Mouse (Mus musculus): Measurements from ENCODE around the gene Trim59. TPM values are rescaled to one million over a fixed set of nuclear protein-coding genes. Genes with fewer than 3 reads are reported as not detected.
"Not testable (repeated sequence)": the region's sequence is repeated elsewhere in the genome, so short reads cannot be mapped to it uniquely, and the experiment has no call there.

The Trim59 gene
- polyA plus RNA-seq, 1 experiment from 2014 or later, result 69.7 TPM

GRCm38 (mm10) chr3:69044167-69044591, 376 bp downstream of the Trim59 start:
- Histone ChIP-seq H3K4me2 (peak overlapping the region; percentile 91), H3K9me3 (no peaks in the 10 kb centered on the region), H3K27me3 (replicated peaks) (no peaks in the 10 kb centered on the region), H3K36me3 (peaks cover 28% of the 10 kb centered on the region), H3K4me3 (peak overlapping the region; percentile 92), H3K27ac (replicated peaks) (peak overlapping the region; percentile 96), H3K9ac (peak overlapping the region; percentile 97), H3K4me1 (peaks cover 45% of the 10 kb centered on the region)
- WGBS, result under 1% methylated on average over 37 of the region's 42 CpGs
- peak; percentile 56; the same call in 1 of the 2 replicates for ATAC-seq (ENCODE audit: extremely low read depth, insufficient number of reproducible peaks, low FRiP score, low TSS enrichment)

- peaks cover 41% of the 10 kb centered on the region for H3K4me1 ChIP-seq
- H3K4me2 ChIP-seq, result peak overlapping the region; percentile 61
- no peaks in the 10 kb centered on the region for H3K27me3 ChIP-seq (replicated peaks)
- 65% methylated on average over 5 of the region's 5 CpGs for WGBS
- H3K4me3 ChIP-seq, result peak overlapping the region; percentile 40
- 0 out of 2 replicates have a peak overlapping the region, but pooled peaks have one; percentile 48 for H3K27ac ChIP-seq (replicated peaks)
- H3K36me3 ChIP-seq, result peaks cover 49% of the 10 kb centered on the region
- H3K9me3 ChIP-seq, result no peaks in the 10 kb centered on the region
- ATAC-seq (ENCODE audit: extremely low read depth, insufficient number of reproducible peaks, low FRiP score, low TSS enrichment), result no peak
- H3K9ac ChIP-seq, result 0 out of 2 replicates have a peak overlapping the region, but pooled peaks have one; percentile 40
Observed at GRCm38 (mm10) chr3:69041298-69041697, 3.3 kb downstream of the Trim59 start.

- H3K4me2 ChIP-seq, result peak overlapping the region; percentile 61
- peaks cover 32% of the 10 kb centered on the region for H3K4me1 ChIP-seq
- H3K36me3 ChIP-seq, result peaks cover 60% of the 10 kb centered on the region
- H3K4me3 ChIP-seq, result peak overlapping the region; percentile 40; the same call in 1 of the 2 replicates
- no peaks in the 10 kb centered on the region for H3K27me3 ChIP-seq (replicated peaks)
- H3K27ac ChIP-seq (replicated peaks), result peak overlapping the region; percentile 2; the same call in 1 of the 2 replicates
- ATAC-seq (ENCODE audit: extremely low read depth, insufficient number of reproducible peaks, low FRiP score, low TSS enrichment), result no peak
- no peak overlapping the region for H3K9ac ChIP-seq
- WGBS, result 88% methylated on average over 2 of the region's 2 CpGs
- no peaks in the 10 kb centered on the region for H3K9me3 ChIP-seq
Observed at GRCm38 (mm10) chr3:69040105-69040504, 4.5 kb downstream of the Trim59 start.

DNA sequence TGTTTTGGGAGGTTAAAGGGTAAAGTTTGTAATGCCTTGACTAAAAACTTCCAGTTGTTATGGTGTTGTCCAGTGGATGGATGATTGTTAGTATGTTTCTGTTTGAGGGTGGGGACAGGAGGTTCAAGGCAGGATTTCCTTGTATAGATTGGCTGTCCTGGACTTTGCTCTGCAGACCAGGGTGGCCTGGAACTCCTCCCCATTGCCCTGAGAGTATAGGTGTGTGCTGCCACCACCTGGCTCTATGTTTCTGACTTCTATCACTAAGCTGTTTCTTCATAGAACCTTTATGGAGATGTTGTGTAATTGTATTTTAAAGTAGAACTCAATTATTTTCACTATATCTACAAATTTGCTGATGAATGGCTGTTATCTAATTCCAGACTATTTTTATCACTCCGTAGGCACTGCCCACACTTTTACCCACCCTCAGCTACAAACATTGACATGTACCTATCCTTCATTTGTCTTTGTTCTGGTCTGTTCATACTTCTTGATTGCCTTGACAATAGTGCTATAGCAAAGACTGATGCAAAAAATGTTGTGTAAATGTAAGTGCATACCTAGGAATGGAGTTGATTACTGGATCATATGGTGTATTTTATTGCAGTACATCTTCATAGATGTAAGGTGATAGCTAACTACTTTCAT, 18.3 kb downstream of the Trim59 start:
- no peak for ATAC-seq (ENCODE audit: extremely low read depth, insufficient number of reproducible peaks, low FRiP score, low TSS enrichment)
- H3K4me1 ChIP-seq, result no peaks in the 10 kb centered on the region
- no peak overlapping the region for H3K4me2 ChIP-seq
- peaks cover 85% of the 10 kb centered on the region for H3K36me3 ChIP-seq
- no peak overlapping the region for H3K27ac ChIP-seq (replicated peaks)
- 58% methylated on average over 1 of the region's 1 CpGs for WGBS
- H3K9me3 ChIP-seq, result no peaks in the 10 kb centered on the region
- H3K27me3 ChIP-seq (replicated peaks), result no peaks in the 10 kb centered on the region
- H3K4me3 ChIP-seq, result no peak overlapping the region
- no peak overlapping the region for H3K9ac ChIP-seq

GRCm38 (mm10) chr3:69020764-69021163, 23.8 kb downstream of the Trim59 start:
- H3K9ac ChIP-seq, result no peak overlapping the region

GRCm38 (mm10) chr3:69020285-69020684, 24.3 kb downstream of the Trim59 start:
- Histone ChIP-seq H3K27me3 (replicated peaks) (no peaks in the 10 kb centered on the region), H3K4me1 (no peaks in the 10 kb centered on the region), H3K27ac (replicated peaks) (no peak overlapping the region), H3K4me2 (no peak overlapping the region), H3K4me3 (no peak overlapping the region), H3K9ac (no peak overlapping the region), H3K36me3 (peaks cover 83% of the 10 kb centered on the region), H3K9me3 (no peaks in the 10 kb centered on the region)
- WGBS, result 91% methylated on average over 2 of the region's 2 CpGs
- ATAC-seq (ENCODE audit: extremely low read depth, insufficient number of reproducible peaks, low FRiP score, low TSS enrichment), result no peak

More at GRCm38 (mm10) chr3:69020764-69021163, 23.8 kb downstream of the Trim59 start:
- no peaks in the 10 kb centered on the region for H3K9me3 ChIP-seq
- no peaks in the 10 kb centered on the region for H3K27me3 ChIP-seq (replicated peaks)
- H3K4me2 ChIP-seq, result no peak overlapping the region
- no peak for ATAC-seq (ENCODE audit: extremely low read depth, insufficient number of reproducible peaks, low FRiP score, low TSS enrichment)
- peaks cover 88% of the 10 kb centered on the region for H3K36me3 ChIP-seq
- no peak overlapping the region for H3K27ac ChIP-seq (replicated peaks)
- no peak overlapping the region for H3K4me3 ChIP-seq
- H3K4me1 ChIP-seq, result no peaks in the 10 kb centered on the region

GRCm38 (mm10) chr3:69018635-69019034, 25.9 kb downstream of the Trim59 start:
- not testable (repeated sequence) for H3K4me1 ChIP-seq; H3K9ac ChIP-seq; H3K9me3 ChIP-seq; H3K4me2 ChIP-seq; H3K4me3 ChIP-seq; ATAC-seq (ENCODE audit: extremely low read depth, insufficient number of reproducible peaks, low FRiP score, low TSS enrichment); H3K27ac ChIP-seq (replicated peaks); H3K27me3 ChIP-seq (replicated peaks)
- WGBS, result 90% methylated on average over 2 of the region's 2 CpGs
- peaks cover 76% of the 10 kb centered on the region for H3K36me3 ChIP-seq

DNA sequence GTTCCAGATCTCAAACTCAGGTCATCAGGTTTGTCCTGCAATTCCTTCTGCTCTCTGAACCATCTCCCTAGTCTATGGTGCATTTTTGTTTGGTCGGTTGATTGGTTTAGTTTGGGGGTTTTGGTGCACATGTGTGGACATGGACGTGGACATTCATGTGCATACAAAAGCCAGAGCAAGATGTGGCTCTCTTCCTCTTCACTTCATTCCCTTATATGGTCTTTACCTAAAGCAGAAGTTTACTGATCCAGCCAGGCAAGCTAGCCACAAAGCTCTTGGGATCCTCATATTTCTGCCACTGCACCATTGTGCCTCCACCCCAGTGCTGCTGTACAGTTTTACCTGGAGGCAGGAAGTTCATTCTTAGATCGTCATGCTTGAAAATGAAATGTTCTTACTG, 27.4 kb downstream of the Trim59 start:
- Histone ChIP-seq H3K36me3 (peaks cover 76% of the 10 kb centered on the region), H3K27me3 (replicated peaks) (no peaks in the 10 kb centered on the region), H3K4me2 (no peak overlapping the region), H3K27ac (replicated peaks) (no peak overlapping the region), H3K9ac (no peak overlapping the region), H3K9me3 (no peaks in the 10 kb centered on the region), H3K4me1 (no peaks in the 10 kb centered on the region), H3K4me3 (no peak overlapping the region)
- 87% methylated on average over 3 of the region's 3 CpGs for WGBS
- ATAC-seq (ENCODE audit: extremely low read depth, insufficient number of reproducible peaks, low FRiP score, low TSS enrichment), result no peak

- peak overlapping the region; percentile 39; the same call in 1 of the 2 replicates for H3K4me2 ChIP-seq
- no peaks in the 10 kb centered on the region for H3K9me3 ChIP-seq
- H3K27me3 ChIP-seq (replicated peaks), result no peaks in the 10 kb centered on the region
- H3K4me1 ChIP-seq, result peaks cover 21% of the 10 kb centered on the region
- WGBS, result 37% methylated on average over 2 of the region's 2 CpGs
- no peak for ATAC-seq (ENCODE audit: extremely low read depth, insufficient number of reproducible peaks, low FRiP score, low TSS enrichment)
- peaks cover 24% of the 10 kb centered on the region for H3K36me3 ChIP-seq
- no peak overlapping the region for H3K27ac ChIP-seq (replicated peaks)
- 0 out of 2 replicates have a peak overlapping the region, but pooled peaks have one; percentile 56 for H3K9ac ChIP-seq
- no peak overlapping the region; the same call in 1 of the 2 replicates for H3K4me3 ChIP-seq
Observed at GRCm38 (mm10) chr3:69008873-69009272, 35.7 kb downstream of the Trim59 start.

DNA sequence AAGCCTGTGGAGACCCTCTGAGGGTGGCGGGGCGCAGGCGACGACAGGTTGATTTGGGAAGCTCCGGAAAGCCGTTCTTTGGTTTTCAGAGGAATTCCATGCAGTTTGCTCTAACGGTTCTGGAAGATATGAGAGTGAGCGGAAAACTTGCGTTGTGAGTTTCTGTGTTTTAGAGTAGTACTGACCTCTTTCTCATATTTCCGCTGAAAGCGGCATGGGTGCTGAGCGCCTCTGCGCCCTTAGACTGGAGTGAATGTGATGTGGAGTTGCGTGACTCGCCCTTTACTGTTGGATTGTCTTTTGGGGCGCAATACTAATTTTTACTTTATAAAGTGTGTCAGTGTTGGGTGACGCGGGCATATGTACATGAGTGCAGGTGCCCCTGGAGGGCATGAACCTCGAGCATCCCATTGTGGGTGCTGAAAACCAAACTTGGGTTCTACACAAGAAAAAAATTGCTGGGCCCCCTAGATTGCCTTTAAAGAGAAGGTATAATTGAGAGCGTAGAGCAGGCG, 38.3 kb downstream of the Trim59 start:
- Histone ChIP-seq H3K4me3 (peak overlapping the region; percentile 95), H3K36me3 (peaks cover 6% of the 10 kb centered on the region; the same call in 1 of the 2 replicates), H3K9me3 (no peaks in the 10 kb centered on the region), H3K27me3 (replicated peaks) (no peaks in the 10 kb centered on the region), H3K4me2 (peak overlapping the region; percentile 68), H3K9ac (peak overlapping the region; percentile 96), H3K27ac (replicated peaks) (peak overlapping the region; percentile 97), H3K4me1 (peaks cover 21% of the 10 kb centered on the region)
- 4% methylated on average over 21 of the region's 21 CpGs for WGBS
- no peak for ATAC-seq (ENCODE audit: extremely low read depth, insufficient number of reproducible peaks, low FRiP score, low TSS enrichment)

- peak overlapping the region; percentile 96 for H3K9ac ChIP-seq
- peak overlapping the region; percentile 95 for H3K4me3 ChIP-seq
- peak overlapping the region; percentile 97 for H3K27ac ChIP-seq (replicated peaks)
- peak; percentile 49 for ATAC-seq (ENCODE audit: extremely low read depth, insufficient number of reproducible peaks, low FRiP score, low TSS enrichment)
- H3K27me3 ChIP-seq (replicated peaks), result no peaks in the 10 kb centered on the region
- under 1% methylated on average over 72 of the region's 72 CpGs for WGBS
- H3K9me3 ChIP-seq, result no peaks in the 10 kb centered on the region
- peaks cover 6% of the 10 kb centered on the region; the same call in 1 of the 2 replicates for H3K36me3 ChIP-seq
- peaks cover 21% of the 10 kb centered on the region for H3K4me1 ChIP-seq
- H3K4me2 ChIP-seq, result peak overlapping the region; percentile 68
Observed at GRCm38 (mm10) chr3:69005338-69006245, 39.0 kb downstream of the Trim59 start.
